Mouse (Mus musculus): Measurements from ENCODE around the gene Cstf1.

Gene Cstf1

DNA sequence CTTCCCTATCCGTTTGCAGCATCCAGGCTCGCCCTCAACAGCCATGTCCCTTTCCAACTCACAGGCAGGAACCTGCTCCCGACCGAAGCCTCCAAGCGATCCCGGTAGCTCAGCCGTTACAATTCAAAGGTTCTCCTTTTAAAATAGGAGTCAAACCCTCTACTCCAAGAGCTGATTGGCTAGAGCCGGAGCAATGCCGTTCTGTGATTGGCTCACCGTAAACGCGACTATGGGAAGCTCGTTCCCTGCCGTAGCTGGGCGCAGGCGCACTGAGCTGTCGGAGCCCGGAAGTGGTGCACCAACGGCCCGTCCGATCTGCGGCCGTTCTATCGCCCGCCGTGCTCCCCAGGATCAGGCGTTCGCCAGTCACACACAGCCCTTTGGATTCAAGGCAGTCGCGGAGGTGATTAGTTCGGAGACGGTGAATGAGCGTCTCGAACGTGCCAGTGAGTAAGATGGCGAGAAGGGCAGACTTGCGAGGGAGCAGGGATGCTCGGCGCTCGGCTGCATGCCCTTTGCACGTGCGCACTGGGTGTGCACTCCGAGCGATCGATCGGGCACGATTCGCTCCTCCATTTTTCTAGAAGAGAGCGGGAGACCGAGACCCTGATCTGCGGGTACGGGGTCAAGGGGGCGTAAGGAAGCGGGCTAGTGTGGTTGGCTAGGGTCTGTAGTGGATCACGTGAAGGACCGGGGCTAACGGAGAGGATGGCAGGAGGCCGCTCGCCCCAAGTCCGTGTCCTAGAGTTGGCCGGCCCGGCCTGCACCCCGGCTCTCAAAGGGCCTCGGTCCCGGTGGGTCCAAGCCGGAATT is at the start of gene Cstf1, which contains the start of gene Aurka:
Gene Cstf1 (plus strand): TSS at position 271 of the 813 bp plus-strand sequence.
Gene Aurka (minus strand): TSS at position 125 of the 813 bp plus-strand sequence.
- peak; percentile 92 for DNase-seq (ENCODE audit: low spot score)

DNA sequence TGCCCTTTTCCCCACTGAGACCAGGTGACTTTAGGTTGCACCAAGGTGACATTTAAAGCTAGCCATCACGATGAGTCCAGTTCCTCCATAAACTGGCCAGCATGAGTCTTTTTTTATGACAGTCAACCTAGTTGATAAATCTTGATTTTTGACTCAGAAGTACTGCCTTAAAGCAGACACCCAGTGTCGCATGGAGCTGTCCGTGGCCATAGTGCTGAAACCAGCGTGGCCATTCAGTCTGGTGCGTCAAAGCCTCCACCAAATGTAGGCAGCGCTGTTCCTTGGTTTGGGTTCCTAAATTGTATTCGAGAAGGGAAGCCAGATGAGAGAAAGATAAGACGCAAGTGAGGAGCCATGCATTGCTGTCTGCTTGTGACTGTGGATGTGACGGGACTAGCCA is 49.6 kb upstream of the Cstf1 start:
- no peak for DNase-seq (ENCODE audit: low spot score)

DNA sequence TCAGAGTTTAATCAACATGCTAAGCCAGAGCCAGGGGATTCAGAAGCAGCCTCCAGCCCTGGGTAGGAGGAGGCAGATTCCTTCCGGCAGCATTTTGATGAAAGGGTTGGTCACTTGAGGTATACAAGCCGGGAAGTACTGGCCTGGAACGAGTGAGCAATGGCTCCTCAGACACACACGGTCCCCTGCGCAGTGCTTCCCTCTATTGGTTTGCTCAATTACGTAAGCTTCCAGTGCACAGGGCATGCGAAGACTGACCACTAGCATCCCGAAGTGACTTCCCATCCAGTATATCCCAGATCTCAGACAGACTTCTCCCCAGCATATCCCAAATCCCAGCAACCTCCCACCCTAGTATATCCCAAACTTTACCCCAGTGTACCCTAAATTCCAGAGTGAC is 42.2 kb upstream of the Cstf1 start:
- no peak for DNase-seq (ENCODE audit: low spot score)

DNA sequence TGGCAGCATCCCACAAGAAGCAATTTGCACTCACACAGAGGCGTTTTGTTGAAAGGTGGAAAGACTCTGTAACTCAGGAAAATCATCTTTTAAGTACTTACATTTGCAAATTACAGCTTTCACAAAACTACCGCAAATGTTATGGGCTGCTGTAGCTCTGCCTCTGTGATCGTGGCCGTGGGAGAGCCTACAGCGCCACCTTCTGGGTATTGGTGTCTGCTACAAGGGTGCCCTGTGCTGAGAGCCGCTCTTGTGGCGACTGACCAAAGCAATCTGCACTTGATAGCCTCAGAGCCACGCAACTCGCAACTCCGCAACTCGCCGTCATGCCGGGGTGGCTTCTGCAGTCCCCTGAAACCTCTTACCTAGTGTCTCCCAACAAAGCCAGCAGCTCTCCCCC is 41.3 kb upstream of the Cstf1 start:
- peak; percentile 50 for DNase-seq (ENCODE audit: low spot score)

DNA sequence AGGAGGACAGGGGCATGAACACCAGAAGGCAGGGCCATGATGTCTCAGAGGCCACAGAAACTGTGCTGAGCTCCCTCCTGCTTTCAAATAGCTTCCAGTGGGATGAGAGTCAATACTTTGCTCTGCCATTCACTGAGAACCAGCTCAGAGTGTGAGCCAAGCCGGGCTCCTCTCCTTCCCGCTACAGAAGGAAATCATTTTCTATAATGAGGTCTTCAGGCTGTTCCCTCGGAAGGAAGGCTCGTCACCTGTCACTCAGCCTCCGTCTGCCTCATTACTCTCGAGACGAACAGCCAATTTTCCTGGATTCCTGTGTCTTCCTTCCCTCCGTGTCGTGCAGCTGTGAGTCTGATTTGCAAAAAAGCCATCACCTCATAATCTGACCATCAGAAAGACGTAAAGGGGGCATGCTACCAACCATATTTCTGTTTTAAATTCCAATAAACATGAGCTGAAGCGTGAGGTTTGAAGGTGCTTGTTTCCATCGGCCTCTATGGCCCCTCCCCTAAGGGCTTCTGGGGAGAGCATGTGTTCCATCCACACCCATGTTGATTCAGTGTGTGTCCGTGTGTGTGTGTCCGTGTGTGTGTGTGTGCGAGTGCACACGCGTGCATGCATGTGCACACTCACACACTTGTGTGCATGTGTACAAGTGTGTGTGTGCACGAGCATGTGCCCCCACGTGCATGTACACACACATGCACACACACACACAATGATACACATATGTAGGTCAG is 32.1 kb upstream of the Cstf1 start:
- no peak for DNase-seq (ENCODE audit: low spot score)

DNA sequence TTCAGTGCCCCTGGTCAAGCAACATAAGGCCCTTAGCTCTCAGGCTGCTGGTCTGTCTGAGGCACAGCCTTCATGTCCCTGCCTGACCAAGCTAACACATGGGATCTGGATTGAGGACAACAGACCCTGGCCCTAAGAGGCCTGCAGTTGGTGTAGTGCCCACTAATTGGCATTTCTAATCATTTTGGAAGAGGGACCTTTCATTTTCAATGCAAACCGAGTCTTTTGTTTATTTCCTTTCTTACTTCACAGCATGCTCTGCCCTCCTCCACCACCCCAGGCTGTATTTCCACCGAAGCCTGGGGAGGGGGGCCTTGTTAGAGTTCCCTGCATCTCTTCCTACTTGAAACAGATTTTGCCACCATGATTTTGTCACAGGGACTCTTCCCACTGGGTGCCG is 29.5 kb upstream of the Cstf1 start:
- no peak for DNase-seq (ENCODE audit: low spot score)

DNA sequence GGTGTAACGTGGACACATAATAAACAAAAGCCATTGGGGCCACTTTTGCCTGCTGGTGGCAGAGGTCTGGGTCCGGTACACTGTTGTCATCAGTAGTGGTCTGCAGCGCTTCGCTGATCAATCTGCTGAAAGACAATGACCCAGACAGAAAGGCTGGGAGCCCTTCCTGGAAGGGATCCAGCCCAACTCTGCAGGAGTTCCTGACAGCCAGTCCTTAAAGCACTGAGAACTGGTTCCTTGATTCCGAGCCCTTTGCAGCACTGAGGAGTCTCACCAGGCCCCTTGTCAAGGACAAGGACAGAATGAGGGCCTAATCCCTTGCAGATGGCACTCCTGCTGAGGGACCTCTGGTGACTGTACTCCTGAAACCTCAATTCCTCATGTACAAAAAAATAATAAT is 28.9 kb upstream of the Cstf1 start:
- DNase-seq (ENCODE audit: low spot score): no peak

DNA sequence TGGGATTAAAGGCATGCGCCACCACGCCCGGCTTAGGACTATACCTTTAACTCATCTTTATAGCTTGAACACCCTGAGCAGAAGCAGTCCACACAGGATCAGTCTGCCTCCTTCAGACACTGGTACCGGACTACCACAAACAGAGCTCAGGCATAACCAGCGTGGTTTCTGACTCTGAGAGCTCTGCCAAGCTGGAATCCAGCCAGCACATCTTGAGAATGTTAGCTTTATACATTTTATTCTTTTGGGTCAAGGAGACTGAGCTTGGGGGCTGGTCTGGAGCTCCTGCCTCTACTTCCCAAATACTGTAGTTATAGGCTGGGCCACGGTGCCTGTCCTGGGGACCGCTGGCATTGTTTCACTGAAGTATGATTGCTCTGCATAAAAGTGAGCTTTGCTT is 26.7 kb upstream of the Cstf1 start:
- no peak for DNase-seq (ENCODE audit: low spot score)

DNA sequence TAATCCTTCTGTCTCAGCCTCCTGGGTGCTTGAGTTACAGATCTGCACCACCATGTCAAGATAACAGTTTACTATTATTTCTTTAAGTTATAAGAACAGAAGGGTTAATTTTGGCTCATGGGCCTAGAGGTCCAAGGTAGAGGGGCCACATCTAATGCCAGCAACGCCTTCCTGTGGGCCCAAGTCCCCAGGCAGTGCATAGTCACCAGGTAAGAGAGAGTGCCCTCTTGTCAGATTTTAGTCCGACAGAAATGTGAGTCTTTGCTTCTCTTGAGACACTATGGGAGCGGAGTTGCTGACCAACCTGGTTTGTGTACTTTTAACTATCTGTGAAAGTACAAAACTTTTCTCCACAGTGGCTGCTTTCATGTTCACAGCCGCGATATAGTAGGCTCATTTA is 25.8 kb upstream of the Cstf1 start:
- no peak for DNase-seq (ENCODE audit: low spot score)

DNA sequence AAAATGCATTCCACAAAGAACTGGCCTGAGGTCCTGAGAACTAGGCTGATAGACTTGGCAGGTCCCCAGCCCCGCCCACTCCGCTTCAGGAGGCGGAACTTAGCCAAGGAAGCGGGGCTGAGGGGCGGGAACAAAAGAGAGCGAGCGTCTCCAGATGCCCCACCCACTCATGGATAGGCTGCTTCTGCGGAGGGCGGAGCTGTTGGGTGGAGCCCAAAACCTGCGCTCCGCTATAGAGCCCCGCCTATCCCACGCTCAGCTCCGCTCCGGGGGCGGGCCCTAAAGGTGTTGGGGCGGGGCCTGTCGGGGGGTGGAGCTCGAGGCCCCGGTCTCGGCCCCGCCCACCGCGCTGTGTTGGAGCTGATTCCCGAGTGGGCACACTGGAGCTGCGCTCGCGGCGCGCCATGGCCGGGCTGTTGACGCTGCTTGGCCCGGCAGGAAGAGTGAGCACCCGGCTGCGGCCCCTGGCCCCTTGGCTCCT is 25.2 kb upstream of the Cstf1 start, which contains the start of gene Fam210b:
Gene Fam210b (plus strand): TSS at position 308 of the 481 bp plus-strand sequence.
- peak; percentile 93 for DNase-seq (ENCODE audit: low spot score)

DNA sequence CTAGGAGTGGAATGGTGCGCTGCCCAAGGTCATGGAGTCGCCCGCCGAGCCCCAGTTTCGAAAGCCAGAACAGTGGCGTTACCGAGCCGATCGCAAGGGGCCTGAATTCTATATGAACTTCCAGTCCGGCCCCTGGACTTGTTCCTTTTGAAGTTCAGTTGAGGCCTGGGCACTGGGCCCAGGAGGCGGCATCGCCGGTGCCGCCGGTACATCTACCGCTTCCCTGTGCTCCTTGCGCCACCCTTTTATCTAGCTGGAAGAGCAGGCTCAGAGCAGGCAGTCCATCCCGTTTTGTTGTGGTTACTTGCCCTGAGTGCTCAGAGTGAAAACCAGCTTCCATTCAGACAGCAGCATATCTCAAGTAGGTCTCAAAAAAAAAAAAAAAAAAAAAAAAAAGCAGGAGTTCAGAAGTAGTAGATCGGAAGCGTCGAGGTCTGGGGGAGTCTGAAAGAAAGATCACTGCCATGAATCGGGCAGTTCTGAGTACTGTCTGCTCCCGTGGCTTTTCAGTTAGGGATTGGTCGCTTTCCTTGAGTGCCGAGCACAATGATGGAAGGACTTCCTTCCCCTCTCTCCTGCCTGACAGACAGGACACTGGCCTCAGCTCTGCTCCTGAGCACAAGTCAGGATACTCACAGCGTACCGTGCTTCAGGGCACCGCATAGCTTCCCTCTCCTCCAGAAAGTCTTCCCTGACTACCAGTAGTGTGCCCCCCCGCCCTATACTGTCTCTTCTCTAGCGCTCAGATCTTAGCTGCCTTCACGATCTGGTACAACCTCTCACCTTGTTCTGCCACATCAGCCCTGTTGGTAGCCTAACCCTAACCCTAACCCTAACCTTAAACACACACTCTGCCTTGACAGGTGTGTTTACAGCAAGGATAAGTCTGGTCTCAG is 24.2 kb upstream of the Cstf1 start:
- DNase-seq (ENCODE audit: low spot score): no peak

DNA sequence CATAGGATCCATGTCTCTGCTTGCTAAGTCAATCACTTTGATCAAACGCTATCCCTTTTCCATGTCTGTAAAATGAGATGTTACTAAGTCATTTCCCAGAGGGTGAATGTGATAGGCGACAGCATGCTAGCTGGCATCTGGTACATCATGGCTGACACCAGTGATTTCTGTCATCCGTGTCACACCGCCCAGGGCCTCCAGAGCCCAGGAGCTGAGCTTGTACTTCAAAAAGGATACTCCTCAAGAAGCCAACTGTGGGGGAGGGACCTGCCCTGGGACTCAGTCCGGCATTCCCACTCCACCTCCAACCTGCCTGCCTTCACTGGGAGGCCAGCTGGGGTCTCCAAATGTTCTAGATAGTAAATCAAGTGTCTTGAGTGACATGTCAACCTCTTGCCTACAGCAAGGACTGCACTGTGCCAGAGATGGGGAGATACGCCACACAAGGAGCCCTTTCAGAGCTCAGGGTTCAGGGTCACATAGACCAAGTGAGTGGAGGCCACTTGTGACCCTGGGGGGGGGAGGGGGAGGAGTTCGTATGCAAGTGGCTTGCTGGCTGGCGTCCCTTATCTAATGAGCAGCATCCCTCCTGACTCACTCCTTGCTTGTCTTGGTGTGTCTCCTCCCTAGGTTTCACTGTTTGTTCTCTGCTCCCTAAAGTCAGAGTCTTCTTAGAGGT is 23.4 kb upstream of the Cstf1 start:
- DNase-seq (ENCODE audit: low spot score): no peak

DNA sequence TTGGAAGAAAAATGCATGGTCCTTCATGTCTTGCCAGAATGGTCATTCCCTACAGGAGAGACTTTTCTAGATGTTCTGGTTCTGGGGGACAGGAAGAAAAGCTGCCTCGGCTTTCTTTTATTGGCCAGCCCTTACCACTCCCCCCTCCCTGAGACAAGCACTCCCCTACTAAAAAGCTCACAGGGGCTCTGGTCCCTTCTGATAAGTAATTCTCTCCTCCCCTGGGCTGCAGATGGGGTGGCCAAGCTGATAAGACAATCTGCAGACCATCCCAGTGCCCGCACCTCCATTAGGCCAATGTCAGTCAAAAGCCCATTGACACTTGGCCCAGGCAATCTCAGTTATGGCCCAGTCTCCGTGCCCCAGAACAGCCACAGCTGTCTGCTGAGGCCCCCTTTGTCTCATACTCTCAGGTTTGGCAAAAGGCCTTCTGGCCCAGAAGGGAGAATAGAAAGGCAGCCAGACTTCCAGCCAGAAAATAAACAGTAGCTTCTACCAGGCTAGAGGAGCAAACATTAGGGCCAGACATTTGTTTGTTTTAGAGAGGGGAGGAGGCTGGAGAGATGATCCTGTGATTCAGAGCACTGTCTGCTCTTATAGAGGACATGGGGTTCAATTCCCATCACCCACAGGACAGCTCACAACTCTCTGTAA is 22.1 kb upstream of the Cstf1 start:
- no peak for DNase-seq (ENCODE audit: low spot score)

DNA sequence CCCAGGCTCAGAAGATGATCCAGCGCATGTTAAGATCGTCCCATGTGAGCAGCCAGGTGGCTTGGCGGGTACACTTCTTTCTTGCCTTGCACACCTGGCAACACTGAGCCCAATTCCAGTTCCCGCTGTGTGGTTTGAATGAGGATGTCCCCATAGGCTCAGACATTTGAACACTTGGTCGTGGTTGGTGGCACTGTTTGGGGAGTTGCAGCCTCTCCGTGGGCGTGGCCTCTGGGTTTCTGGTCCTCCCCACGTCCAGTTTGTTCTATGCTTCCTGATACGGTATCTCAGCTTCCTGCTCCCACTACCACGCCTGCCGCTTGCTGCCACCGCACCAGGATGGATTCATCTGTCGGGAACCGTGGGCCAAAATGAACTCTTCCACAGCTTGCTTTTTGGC is 20.7 kb upstream of the Cstf1 start:
- no peak for DNase-seq (ENCODE audit: low spot score)

DNA sequence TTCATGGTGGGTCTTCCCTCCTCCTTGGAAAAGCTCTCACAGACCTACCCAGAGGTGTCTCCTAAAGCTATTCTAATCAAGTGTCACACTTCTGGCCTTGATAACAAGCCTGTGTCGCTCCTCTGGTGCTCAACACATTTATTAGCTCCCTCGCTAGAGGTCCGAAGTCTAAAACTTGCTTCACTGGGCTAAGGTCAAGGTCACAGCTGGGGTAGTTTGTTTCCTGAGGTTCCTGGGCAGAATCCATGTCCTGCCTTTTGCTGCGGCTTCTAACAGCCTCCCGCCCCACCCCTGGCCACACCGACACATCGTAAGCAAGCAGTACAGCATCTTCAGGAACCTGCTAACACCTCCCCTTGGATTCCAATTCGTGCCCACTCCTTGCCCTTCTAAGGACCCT is 19.7 kb upstream of the Cstf1 start:
- DNase-seq (ENCODE audit: low spot score): no peak

DNA sequence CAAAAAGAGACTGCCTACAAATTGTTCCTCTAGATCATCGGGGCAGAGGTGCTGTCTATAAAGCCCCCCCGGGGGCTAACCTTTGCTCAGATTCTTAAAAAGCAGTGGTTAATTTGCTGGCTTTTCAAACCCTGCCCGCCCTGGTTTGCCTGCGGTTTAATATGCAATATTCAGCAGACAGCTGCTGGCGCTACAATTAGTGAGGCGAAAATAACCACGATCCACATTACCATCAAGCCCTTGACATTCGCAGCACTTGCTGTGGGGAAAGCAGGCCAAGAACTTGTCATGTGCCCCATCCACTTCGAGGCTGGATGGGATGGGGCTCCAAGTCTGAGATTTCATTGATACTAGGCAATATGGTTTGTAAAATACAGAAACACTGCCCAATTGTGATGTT is 17.3 kb upstream of the Cstf1 start:
- DNase-seq (ENCODE audit: low spot score): no peak

DNA sequence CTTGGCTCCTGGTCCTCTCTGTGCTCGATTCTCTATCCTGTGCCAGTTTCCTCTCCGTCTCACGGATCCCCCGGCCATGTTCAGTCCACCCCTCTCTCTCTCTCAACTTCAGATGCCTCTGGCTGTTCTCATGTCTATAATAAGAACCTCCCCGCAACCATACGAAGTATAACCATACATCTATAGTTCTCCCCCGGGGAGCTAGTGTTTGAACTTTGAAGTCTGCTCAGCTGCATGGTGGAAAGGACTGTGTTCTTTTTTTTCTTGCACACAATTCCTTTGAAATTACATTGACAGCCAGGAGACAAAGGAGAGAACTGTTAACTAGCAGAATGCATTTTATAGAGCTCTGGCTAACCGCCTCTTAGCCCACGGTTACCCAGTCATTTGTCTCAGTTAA is 15.7 kb upstream of the Cstf1 start:
- no peak for DNase-seq (ENCODE audit: low spot score)

DNA sequence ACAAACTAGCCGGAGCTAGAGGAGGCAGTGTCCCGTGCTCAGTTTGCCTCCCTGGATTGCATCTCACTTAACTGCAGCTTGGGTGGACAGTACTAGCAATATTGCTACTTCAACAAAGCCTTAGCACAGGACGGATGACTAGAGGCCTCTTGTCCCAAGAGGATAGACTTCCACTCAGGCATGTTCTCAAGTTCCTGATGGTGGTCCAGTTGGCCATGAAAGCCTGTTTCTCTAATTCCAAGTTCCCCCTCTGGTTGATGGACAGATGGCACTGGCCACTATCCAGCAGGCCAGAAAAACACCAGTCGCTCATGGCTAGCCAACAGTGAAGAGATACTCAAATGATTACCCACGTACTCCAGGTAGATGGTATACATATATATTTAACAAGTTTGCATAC is 14.6 kb upstream of the Cstf1 start:
- DNase-seq (ENCODE audit: low spot score): no peak

DNA sequence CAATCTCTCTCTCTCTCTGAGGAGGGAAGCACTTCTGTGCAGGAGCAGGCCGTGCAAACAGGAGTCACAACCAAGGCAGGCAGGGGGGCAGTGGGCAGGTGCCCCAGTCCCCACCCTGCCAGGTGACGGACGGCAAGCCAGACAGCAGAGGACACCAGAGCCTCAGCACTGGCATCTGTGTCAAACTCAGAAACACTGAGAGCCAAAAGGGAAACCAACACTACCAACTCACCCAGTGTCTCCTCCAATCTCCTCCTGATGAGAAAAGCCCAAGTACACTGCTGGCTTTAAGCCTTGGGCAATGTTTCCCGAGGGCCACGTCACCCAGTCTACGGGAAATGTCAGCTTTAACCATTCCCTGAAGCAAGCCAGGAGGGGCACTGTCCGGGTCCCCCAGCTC is 7.3 kb upstream of the Cstf1 start:
- DNase-seq (ENCODE audit: low spot score): no peak

DNA sequence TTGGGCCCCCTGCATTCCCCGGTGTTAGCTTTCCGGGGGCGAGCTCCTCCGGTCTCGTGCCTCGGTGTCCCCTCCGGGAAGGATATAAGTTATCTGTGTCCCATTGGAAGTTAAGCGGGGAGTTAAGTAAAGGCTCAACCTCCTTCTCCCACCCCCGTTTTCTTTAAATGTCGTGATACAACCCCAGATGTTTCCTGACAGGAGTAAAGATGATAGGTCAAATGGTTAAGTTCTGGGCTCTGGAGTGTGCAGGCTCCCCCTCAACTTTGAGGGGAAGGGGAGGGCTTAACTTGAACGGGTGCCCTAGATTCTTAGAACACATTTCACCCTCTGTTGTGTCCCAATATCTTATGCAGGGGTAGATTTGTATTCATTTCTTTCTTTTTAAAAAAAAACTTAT is 777 bp downstream of the Cstf1 start:
- DNase-seq (ENCODE audit: low spot score): no peak

DNA sequence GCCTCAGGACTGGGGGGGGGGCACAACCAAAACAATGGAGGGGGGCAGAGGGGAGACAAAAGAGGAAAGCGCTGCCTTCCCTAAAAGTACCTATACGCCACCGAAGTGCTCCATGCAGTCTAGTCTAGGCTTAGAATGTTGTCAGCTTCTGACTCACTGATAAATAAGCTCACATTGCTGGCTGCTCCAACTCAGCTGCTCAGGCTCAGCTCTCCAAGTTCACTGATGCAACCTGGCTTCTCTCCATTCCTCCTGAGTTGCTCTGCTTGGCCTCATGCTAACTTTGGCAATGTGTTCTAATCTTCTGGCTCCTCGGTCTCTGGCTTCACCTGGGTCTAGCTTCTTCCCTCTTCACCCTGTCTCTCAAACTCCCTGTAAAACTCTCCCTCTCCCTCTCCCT is 6.1 kb downstream of the Cstf1 start:
- no peak for DNase-seq (ENCODE audit: low spot score)
